ENCODE assay signal across 24 mouse cellular contexts in genomic region chr10:60981770-60982169, GRCm38 (mm10).
DNase-seq lines count a peak whose midpoint lies in the region; ATAC-seq lines count a peak whose summit lies in the region.
"Had no signal": no experiment of that assay in that cellular context is flagged by ENCODE, and none has a peak within 500 bp of the region (broad histone marks: within the 10 kb centered on the region; RNA-seq: fewer than 3 reads in every experiment).

No protein-coding gene starts in this region.

- no peak overlapping the region for H3K9ac ChIP-seq in kidney, embryonic 15.5 days
- no peak overlapping the region for H3K9ac ChIP-seq in neural tube, embryonic 12.5 days
- H3K9ac ChIP-seq: forebrain, embryonic 15.5 days; heart, embryonic 13.5 days; limb, embryonic 15.5 days; liver, embryonic 15.5 days; midbrain, embryonic 15.5 days; stomach, embryonic 15.5 days had no signal

- peaks cover 19% of the 10 kb centered on the region for H3K4me1 ChIP-seq in kidney, embryonic 15.5 days
- peaks cover 10% of the 10 kb centered on the region for H3K4me1 ChIP-seq in neural tube, embryonic 12.5 days
- H3K4me1 ChIP-seq: liver, embryonic 15.5 days; stomach, embryonic 15.5 days had no signal

- H3K4me3 ChIP-seq in kidney, embryonic 15.5 days (replicated peaks), result no peak overlapping the region
- no peak overlapping the region for H3K4me3 ChIP-seq in neural tube, embryonic 12.5 days
- H3K4me3 ChIP-seq: erythroblast, embryonic 14.5 days; forebrain, embryonic 15.5 days; gastrocnemius, adult 2 months; heart, embryonic 13.5 days; layer of hippocampus, adult 2 months; limb, embryonic 15.5 days; liver, embryonic 15.5 days; midbrain, embryonic 15.5 days; stomach, embryonic 15.5 days had no signal

- H3K9me3 ChIP-seq in kidney, embryonic 15.5 days (replicated peaks), result no peaks in the 10 kb centered on the region
- no peaks in the 10 kb centered on the region for H3K9me3 ChIP-seq in neural tube, embryonic 12.5 days
- H3K9me3 ChIP-seq: forebrain, embryonic 15.5 days; heart, embryonic 13.5 days; limb, embryonic 15.5 days; liver, embryonic 15.5 days; midbrain, embryonic 15.5 days; stomach, embryonic 15.5 days had no signal

- 15% methylated on average over 6 of the region's 6 CpGs for WGBS in kidney, embryonic 15.5 days
- WGBS in neural tube, embryonic 12.5 days, result 46% methylated on average over 6 of the region's 6 CpGs

- H3K27me3 ChIP-seq in kidney, embryonic 15.5 days, result peaks cover 8% of the 10 kb centered on the region; the same call in 1 of the 2 replicates
- peaks cover 5% of the 10 kb centered on the region for H3K27me3 ChIP-seq in neural tube, embryonic 12.5 days (replicated peaks)
- H3K27me3 ChIP-seq: forebrain, embryonic 15.5 days; limb, embryonic 15.5 days; liver, embryonic 15.5 days; stomach, embryonic 15.5 days had no signal

- peak; percentile 85 for ATAC-seq in kidney, embryonic 15.5 days (replicated peaks; ENCODE audit: low FRiP score)
- 0 out of 2 replicates have a peak, but pooled peaks have one; percentile 27 for ATAC-seq in neural tube, embryonic 12.5 days (ENCODE audit: low FRiP score, low read depth)
- ATAC-seq: forebrain, embryonic 15.5 days; inflammation-experienced regulatory T-cells, adult 6 months; midbrain, embryonic 15.5 days had no signal

- DNase-seq in embryo, embryonic 10 days (ENCODE audit: low spot score), result peak; percentile 25
- no peak for DNase-seq in embryo, embryonic 9.5 days (ENCODE audit: extremely low spot score)
- DNase-seq in kidney, postnatal 25 days, result no peak
- no peak for DNase-seq in neural tube, embryonic 10.5 days (ENCODE audit: extremely low spot score, low spot score)
- DNase-seq in retina, postnatal 1 day, result peak; percentile 46
- DNase-seq in layer of hippocampus, adult 8-10 months (ENCODE audit: low spot score in 2 of 2), result no peak
- DNase-seq: adrenal gland, adult 8-10 months; cerebellum, adult 9-10 months; gastrocnemius, adult 2 months; heart, adult 11 months; kidney, postnatal 10 days; right cerebral cortex, postnatal 25 days had no signal

- no peak overlapping the region for H3K27ac ChIP-seq in kidney, embryonic 15.5 days
- H3K27ac ChIP-seq in neural tube, embryonic 12.5 days, result no peak overlapping the region
- H3K27ac ChIP-seq: forebrain, embryonic 15.5 days; gastrocnemius, adult 2 months; heart, embryonic 13.5 days; layer of hippocampus, adult 2 months; limb, embryonic 15.5 days; liver, embryonic 15.5 days; macrophage; midbrain, embryonic 15.5 days; stomach, embryonic 15.5 days had no signal

- H3K4me2 ChIP-seq in kidney, embryonic 15.5 days, result no peak overlapping the region
- no peak overlapping the region for H3K4me2 ChIP-seq in neural tube, embryonic 12.5 days (replicated peaks)
- H3K4me2 ChIP-seq: forebrain, embryonic 15.5 days; heart, embryonic 13.5 days; limb, embryonic 15.5 days; liver, embryonic 15.5 days; midbrain, embryonic 15.5 days; stomach, embryonic 15.5 days had no signal

- no peaks in the 10 kb centered on the region for H3K36me3 ChIP-seq in kidney, embryonic 15.5 days
- H3K36me3 ChIP-seq in neural tube, embryonic 12.5 days, result no peaks in the 10 kb centered on the region
- H3K36me3 ChIP-seq: forebrain, embryonic 15.5 days; heart, embryonic 13.5 days; limb, embryonic 15.5 days; liver, embryonic 15.5 days; midbrain, embryonic 15.5 days; stomach, embryonic 15.5 days had no signal

Comparison
In these comparisons a context has a peak if more than half of its experiments do, and no peak if none do; other contexts are left out.
1. DNase-seq: peak in embryo, embryonic 10 days (single experiment) and retina, postnatal 1 day (single experiment); none in embryo, embryonic 9.5 days (single experiment), kidney, postnatal 25 days (0 of 2), neural tube, embryonic 10.5 days (single experiment) and layer of hippocampus, adult 8-10 months (0 of 2).